Mouse (Mus musculus): Measurements from ENCODE around the gene Brd3.

Gene Brd3

GRCm38 (mm10) chr2:27470535-27470934, 36.9 kb downstream of the Brd3 start:
- DNase-seq (ENCODE audit: low spot score) = no peak

- no peak for DNase-seq (ENCODE audit: low spot score)
These were observed 37.5 kb downstream of the Brd3 start for GRCm38 (mm10) chr2:27469991-27470355.

GRCm38 (mm10) chr2:27469292-27469990, 38.0 kb downstream of the Brd3 start:
- no peak for DNase-seq (ENCODE audit: low spot score)

- DNase-seq (ENCODE audit: low spot score) = no peak
These were observed 44.6 kb downstream of the Brd3 start for GRCm38 (mm10) chr2:27462901-27463300.

- no peak for DNase-seq (ENCODE audit: low spot score)
These were observed 45.4 kb downstream of the Brd3 start for GRCm38 (mm10) chr2:27461881-27462660.

- no peak for DNase-seq (ENCODE audit: low spot score)
These were observed 46.8 kb downstream of the Brd3 start for GRCm38 (mm10) chr2:27460651-27461050.

- no peak for DNase-seq (ENCODE audit: low spot score)
These were observed 47.3 kb downstream of the Brd3 start for GRCm38 (mm10) chr2:27460163-27460562.

- DNase-seq (ENCODE audit: low spot score) = no peak
These were observed 47.7 kb downstream of the Brd3 start for GRCm38 (mm10) chr2:27459735-27460134.

- no peak for DNase-seq (ENCODE audit: low spot score)
These were observed 57.2 kb downstream of the Brd3 start for GRCm38 (mm10) chr2:27450226-27450625.

GRCm38 (mm10) chr2:27447782-27448181, 59.7 kb downstream of the Brd3 start:
- DNase-seq (ENCODE audit: low spot score) = no peak

GRCm38 (mm10) chr2:27446812-27447211, 60.6 kb downstream of the Brd3 start:
- DNase-seq (ENCODE audit: low spot score) = no peak

- no peak for DNase-seq (ENCODE audit: low spot score)
These were observed 61.6 kb downstream of the Brd3 start for GRCm38 (mm10) chr2:27445910-27446309.

GRCm38 (mm10) chr2:27443450-27443708, 64.1 kb downstream of the Brd3 start:
- no peak for DNase-seq (ENCODE audit: low spot score)

GRCm38 (mm10) chr2:27442708-27443449, 64.6 kb downstream of the Brd3 start:
- no peak for DNase-seq (ENCODE audit: low spot score)

- peak; percentile 75 for DNase-seq (ENCODE audit: low spot score)
These were observed 65.4 kb downstream of the Brd3 start, which contains the start of gene Brd3os for GRCm38 (mm10) chr2:27441767-27442707. Gene Brd3os (plus strand): TSS chr2:27442324.

GRCm38 (mm10) chr2:27438281-27438680, 69.2 kb downstream of the Brd3 start:
- no peak for DNase-seq (ENCODE audit: low spot score)

- no peak for DNase-seq (ENCODE audit: low spot score)
These were observed 69.6 kb downstream of the Brd3 start for GRCm38 (mm10) chr2:27437876-27438275.

GRCm38 (mm10) chr2:27432599-27432998, 74.9 kb downstream of the Brd3 start:
- no peak for DNase-seq (ENCODE audit: low spot score)

- no peak for DNase-seq (ENCODE audit: low spot score)
These were observed 76.8 kb downstream of the Brd3 start for GRCm38 (mm10) chr2:27430621-27431020.

GRCm38 (mm10) chr2:27428071-27428470, 79.4 kb downstream of the Brd3 start:
- peak; percentile 75 for DNase-seq (ENCODE audit: low spot score)

GRCm38 (mm10) chr2:27426855-27427457, 80.5 kb downstream of the Brd3 start, which contains the start of gene Vav2:
Gene Vav2 (minus strand): TSS chr2:27427033.
- DNase-seq (ENCODE audit: low spot score) = peak; percentile 76

Measured in ovary, postnatal 10 days (tissue).